Mouse (Mus musculus): ENCODE results near the gene Btbd2. TPM values are rescaled to one million over a fixed set of nuclear protein-coding genes. Genes with fewer than 3 reads are reported as not detected.

Btbd2 gene
- total and polyA plus RNA-seq, 3 experiments, result 43.1 to 81.8 TPM; not detected in 1

DNA sequence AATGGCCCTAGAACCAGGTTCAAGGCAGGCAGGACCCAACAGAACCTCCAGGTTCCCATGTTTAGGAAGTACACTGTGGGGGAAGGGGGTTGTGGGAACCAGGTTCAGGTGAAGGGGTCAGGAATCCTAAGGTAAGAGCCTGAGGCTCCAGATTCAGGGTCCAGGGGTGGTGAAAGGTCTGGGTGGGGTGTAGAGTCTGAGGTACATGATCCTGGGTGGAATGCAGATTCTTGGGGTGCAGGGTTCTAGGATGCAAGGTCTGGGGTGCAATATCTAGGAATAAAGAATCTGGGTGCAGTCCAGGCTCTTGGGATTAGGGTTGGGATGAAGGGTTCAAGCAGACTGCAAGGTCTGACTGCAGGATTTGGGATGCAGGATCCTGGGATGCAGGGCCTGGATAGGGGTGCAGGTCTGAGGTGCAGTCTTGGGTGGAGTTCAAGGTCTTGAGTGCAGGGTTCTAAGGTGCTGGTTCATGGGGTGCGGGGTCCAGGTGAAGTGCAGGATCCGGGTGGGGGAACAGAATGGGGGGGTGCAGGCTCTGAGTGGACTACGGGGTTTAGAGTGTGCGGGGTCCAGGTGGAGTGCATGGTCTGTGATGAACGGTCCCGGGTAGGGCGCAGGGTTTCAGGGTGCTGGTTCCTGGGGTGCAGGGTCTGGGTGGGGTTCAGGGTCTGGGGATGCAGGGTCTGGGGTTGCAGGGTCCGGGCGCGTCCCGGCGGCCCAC lies 1.3 kb downstream of the Btbd2 start:
- Histone ChIP-seq H3K4me1 (ENCODE audit: control insufficient read depth in 1 of 2, insufficient read depth in 2 of 2, low read length in 2 of 2) (peaks cover 3 to 21% of the 10 kb centered on the region in 2 experiments), H3K27me3 (ENCODE audit: control insufficient read depth in 1 of 2, insufficient read depth in 2 of 2, low read length in 2 of 2) (no peaks in the 10 kb centered on the region), H3K27ac (ENCODE audit: control insufficient read depth, low read depth, low read length) (peak overlapping the region; percentile 34; the same call in 1 of the 2 replicates)

DNA sequence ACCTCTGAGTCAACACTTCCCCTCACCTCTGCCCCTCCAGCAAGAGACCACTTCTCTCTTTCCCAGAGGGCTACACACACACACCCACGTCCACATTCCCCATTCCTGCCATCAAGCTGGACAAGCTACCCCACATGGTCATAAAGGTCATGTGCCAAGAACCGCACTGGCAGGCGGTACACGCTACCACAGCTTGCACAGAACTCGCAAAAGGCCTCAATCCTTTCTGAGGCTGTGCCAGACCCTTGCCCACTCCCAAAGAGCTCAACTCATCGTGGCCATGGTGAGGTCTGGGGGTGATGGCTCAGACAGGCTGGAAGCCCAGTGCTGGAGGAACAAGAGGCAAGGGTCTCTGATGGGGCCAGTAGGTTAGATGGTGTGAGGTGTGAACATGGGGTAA lies 2.0 kb downstream of the Btbd2 start:
- Histone ChIP-seq H3K27ac (ENCODE audit: control insufficient read depth, low read depth, low read length) (no peak overlapping the region), H3K4me3 (ENCODE audit: control insufficient read depth in 1 of 2, insufficient read depth in 1 of 2, low read depth in 2 of 2, low read length in 2 of 2) (no peak overlapping the region), H3K9ac (ENCODE audit: control insufficient read depth, low read depth, low read length, poor library complexity, severe bottlenecking) (no peak overlapping the region), H3K79me2 (ENCODE audit: control insufficient read depth, insufficient read depth, low read length, poor library complexity) (peaks cover 8% of the 10 kb centered on the region), H3K4me1 (ENCODE audit: control insufficient read depth in 1 of 2, insufficient read depth in 2 of 2, low read length in 2 of 2) (peaks cover 3 to 21% of the 10 kb centered on the region in 2 experiments), H3K27me3 (ENCODE audit: control insufficient read depth in 1 of 2, insufficient read depth in 2 of 2, low read length in 2 of 2) (no peaks in the 10 kb centered on the region), H3K9me3 (replicated peaks; ENCODE audit: insufficient read depth, low read length) (no peaks in the 10 kb centered on the region), H3K36me3 (ENCODE audit: control insufficient read depth in 1 of 2, insufficient read depth in 2 of 2, low read length in 2 of 2) (peaks cover 0 to 9% of the 10 kb centered on the region in 2 experiments; a peak in 2 of 4 replicates)
- no peak for DNase-seq (ENCODE audit: low read depth, low spot score)
- TF ChIP-seq HCFC1 (IDR thresholded peaks at IDR 0.05; ENCODE audit: low read depth, low read length) (no peak), KAT2A (conservative IDR thresholded peaks at IDR 0.05; ENCODE audit: low read depth, low read length) (no peak), POLR2AphosphoS2 (IDR thresholded peaks at IDR 0.05; ENCODE audit: low read length) (no peak), POLR2AphosphoS5 (IDR thresholded peaks at IDR 0.05; ENCODE audit: borderline replicate concordance, low read depth, low read length) (no peak)

More for the DNA sequence above, 1.3 kb downstream of the Btbd2 start:
- peak overlapping the region; percentile 90 for H3K9ac ChIP-seq (ENCODE audit: control insufficient read depth, low read depth, low read length, poor library complexity, severe bottlenecking)
- peaks cover 8% of the 10 kb centered on the region for H3K79me2 ChIP-seq (ENCODE audit: control insufficient read depth, insufficient read depth, low read length, poor library complexity)
- TF ChIP-seq SMC3 (IDR thresholded peaks at IDR 0.05; ENCODE audit: low read depth, low read length), result no peak
- TF ChIP-seq ETS1 (IDR thresholded peaks at IDR 0.05; ENCODE audit: low read depth, low read length), result no peak
- no peak for TF ChIP-seq MAX (IDR thresholded peaks at IDR 0.05; ENCODE audit: low read length)
- TF ChIP-seq TCF12 (IDR thresholded peaks at IDR 0.05; ENCODE audit: low read depth, low read length), result no peak
- TF ChIP-seq NRF1 (IDR thresholded peaks at IDR 0.05; ENCODE audit: insufficient read depth, low read depth, low read length, poor library complexity, severe bottlenecking), result no peak
- no peak for TF ChIP-seq CHD2 (IDR thresholded peaks at IDR 0.05; ENCODE audit: low read length)
- TF ChIP-seq CHD1 (IDR thresholded peaks at IDR 0.05; ENCODE audit: low read depth, low read length), result no peak
- no peak for TF ChIP-seq GATA1 (IDR thresholded peaks at IDR 0.05; ENCODE audit: low read depth, low read length)
- no peak for TF ChIP-seq E2F4 (IDR thresholded peaks at IDR 0.05; ENCODE audit: borderline replicate concordance, low read depth, low read length)
- TF ChIP-seq HCFC1 (IDR thresholded peaks at IDR 0.05; ENCODE audit: low read depth, low read length), result no peak
- no peak for TF ChIP-seq RCOR1 (IDR thresholded peaks at IDR 0.05; ENCODE audit: low read depth, low read length)
- H3K9me3 ChIP-seq (replicated peaks; ENCODE audit: insufficient read depth, low read length), result no peaks in the 10 kb centered on the region
- DNase-seq (ENCODE audit: low read depth, low spot score), result no peak
- H3K4me3 ChIP-seq (ENCODE audit: control insufficient read depth in 1 of 2, insufficient read depth in 1 of 2, low read depth in 2 of 2, low read length in 2 of 2), result peak overlapping the region; percentile 86 to 92
- peaks cover 0 to 9% of the 10 kb centered on the region in 2 experiments; a peak in 2 of 4 replicates for H3K36me3 ChIP-seq (ENCODE audit: control insufficient read depth in 1 of 2, insufficient read depth in 2 of 2, low read length in 2 of 2)
